Mouse (Mus musculus) monocyte, adult 5-6 weeks (primary cell): ENCODE data around the gene Alg14. TPM values are rescaled to one million over a fixed set of nuclear protein-coding genes. Genes with fewer than 3 reads are reported as not detected.
A peak's percentile ranks its signal among the peaks of the same experiment; 100 is the strongest.

Source experiments
- ATAC-seq: fragments of 153-309, 156-312 bp; replicated peaks from 2 replicates; pipeline ENCODE4 v1.8.0; 2017; ENCODE audit warnings: mild to moderate bottlenecking; ENCODE audit not compliant: low TSS enrichment, insufficient number of reproducible peaks, severe bottlenecking, poor library complexity, low FRiP score
- total RNA-seq: library from RNA; stranded (forward); fragments of 200-1000, 200-491, 200-594 nt; gene quantifications from 3 replicates; pipeline ENCODE4 v1.2.3, GENCODE M21; 2017

Alg14 gene
- total RNA-seq, 1 experiment from 2014 or later: 6.5 TPM

GRCm38 (mm10) chr3:121319906-121320305 lies 28.3 kb downstream of the Alg14 start:
- ATAC-seq: no peak

GRCm38 (mm10) chr3:121320896-121321295 lies 29.3 kb downstream of the Alg14 start:
- ATAC-seq: no peak

- no peak for ATAC-seq
Measured at GRCm38 (mm10) chr3:121323371-121323770, 31.8 kb downstream of the Alg14 start.

DNA sequence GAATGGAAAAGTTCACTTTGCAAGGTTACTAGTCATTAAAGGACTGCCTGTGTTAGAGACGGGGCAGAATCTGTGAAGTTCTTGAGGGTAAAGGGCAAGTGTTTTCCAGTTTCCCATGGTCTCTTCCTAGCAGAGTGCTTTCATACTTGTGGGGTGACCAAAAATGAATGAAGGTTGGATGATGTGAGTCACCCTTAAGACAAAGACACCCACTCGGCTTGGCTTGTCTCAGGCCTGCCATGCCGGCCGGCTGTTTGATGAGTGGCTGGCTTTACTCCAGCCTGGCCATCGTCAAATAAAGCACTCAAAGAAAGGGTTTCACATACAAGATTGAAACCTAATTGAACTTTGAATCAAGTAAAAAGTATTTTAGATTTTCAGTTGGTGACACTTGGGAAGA lies 35.8 kb downstream of the Alg14 start:
- no peak for ATAC-seq

- ATAC-seq: no peak
Measured at GRCm38 (mm10) chr3:121329647-121330046, 38.1 kb downstream of the Alg14 start.

DNA sequence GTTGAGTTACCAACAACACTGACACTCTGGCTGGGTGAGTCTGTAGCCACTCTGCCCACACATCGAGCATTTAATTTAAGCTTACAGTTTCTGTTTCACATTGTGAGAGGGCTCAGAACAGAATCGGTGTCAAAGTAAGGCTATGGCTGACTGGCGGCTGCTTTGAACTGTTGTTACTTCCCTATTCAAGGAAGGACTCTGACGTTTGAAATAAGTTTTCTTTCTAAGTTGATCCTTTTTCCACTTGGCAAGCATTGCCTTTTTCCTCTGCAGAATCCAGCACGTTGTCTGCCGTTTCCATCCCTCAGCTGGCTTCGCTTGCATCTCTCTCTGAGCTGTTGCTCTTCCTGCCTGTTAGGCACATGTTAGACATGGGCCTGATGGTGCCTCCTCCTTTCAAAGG lies 38.7 kb downstream of the Alg14 start:
- ATAC-seq: peak; percentile 70

GRCm38 (mm10) chr3:121336234-121336890 lies 44.8 kb downstream of the Alg14 start:
- ATAC-seq: no peak

DNA sequence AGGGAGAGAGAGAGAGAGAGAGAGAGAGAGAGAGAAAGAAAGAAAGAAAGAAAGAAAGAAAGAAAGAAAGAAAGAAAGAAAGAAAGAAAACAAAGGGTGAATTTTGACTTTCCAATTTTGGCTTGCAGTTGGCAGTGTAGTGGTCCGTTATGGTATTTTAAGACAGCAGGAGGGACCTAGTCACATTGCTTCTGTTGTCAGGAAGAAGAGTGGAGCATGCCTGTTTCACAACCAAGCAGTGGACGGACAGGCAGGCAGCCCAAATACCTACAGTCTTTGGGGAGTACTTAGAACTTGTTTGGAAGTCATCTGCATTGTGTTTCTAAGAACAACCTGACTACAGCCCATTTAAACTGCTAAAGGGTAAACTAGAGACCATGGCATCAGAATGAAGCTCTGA lies 47.1 kb downstream of the Alg14 start:
- ATAC-seq: no peak

- ATAC-seq: no peak
Measured at GRCm38 (mm10) chr3:121340321-121340761, 48.8 kb downstream of the Alg14 start.

DNA sequence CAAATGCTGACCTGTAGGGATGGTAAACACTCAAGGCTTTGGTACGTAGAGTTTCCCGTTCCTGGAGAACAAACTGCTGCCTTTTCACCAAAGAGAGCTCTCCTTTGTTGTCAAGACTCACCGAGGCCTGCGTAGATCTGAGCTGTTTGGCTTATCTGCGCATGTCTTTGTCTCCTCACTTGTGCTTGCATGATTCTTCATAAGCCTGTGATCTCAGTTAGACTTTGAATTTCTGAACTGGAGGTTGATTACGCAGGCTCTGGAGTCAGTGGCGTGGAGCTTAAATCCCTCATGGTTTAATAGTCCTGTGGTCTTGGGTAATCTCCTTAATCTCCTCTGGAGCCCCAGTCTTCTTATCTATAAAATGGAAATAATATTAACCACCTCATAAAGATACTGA lies 51.7 kb downstream of the Alg14 start:
- ATAC-seq: no peak

- ATAC-seq: no peak
Measured at GRCm38 (mm10) chr3:121344056-121344945, 52.7 kb downstream of the Alg14 start.

GRCm38 (mm10) chr3:121344951-121345642 lies 53.5 kb downstream of the Alg14 start:
- no peak for ATAC-seq

DNA sequence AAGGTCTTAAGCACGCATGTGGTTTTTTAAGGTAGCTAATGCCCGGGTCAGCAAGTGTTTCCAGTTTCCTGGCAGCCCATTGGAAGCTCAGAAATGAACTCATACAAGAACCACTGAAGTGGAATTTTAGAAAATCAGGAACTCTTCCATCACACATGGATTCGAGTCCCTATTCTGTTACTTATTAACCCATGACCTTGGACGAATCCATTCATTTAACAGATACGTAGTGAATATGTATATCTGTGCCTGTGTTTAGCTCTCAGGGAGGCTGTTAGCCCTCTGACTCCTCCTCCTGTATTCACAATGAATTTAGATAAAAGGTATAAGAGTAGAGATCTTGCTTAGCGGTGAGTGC lies 54.0 kb downstream of the Alg14 start:
- ATAC-seq: no peak

DNA sequence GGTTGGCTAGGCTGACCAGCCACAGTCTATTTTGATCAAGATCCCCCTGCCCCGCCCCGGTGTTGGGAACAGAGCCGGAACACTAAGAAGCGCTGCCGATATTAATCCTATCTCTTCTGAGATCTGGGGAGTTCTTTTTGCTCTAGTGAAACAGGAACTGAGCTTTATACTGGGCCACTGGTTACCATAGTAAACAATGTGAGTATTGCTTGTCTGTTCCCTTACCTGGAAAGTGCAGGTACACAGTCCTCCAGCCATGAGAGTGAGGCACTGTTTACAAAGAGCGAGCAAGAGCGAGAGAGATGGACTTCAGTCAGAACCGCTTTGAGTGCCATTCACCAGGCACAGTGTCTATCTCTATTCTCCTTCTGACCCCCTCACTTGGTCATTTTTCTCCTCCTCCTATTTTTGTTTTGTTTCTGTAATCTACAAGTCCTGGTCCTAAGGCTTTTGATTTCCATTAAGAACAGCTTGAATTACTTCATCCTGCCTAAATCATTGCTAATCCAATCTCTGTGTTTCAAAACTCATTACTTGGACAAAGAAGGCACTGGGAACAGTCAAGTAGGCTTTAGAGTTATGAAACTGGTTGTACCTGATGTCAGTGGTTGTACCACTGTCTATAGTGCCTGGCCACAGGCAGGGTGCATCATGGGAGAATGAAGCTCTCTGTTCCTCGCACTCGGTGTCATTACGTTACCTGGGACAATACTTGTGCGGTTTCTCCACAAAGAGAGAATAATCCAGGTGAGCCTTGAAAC lies 55.1 kb downstream of the Alg14 start:
- ATAC-seq: no peak

DNA sequence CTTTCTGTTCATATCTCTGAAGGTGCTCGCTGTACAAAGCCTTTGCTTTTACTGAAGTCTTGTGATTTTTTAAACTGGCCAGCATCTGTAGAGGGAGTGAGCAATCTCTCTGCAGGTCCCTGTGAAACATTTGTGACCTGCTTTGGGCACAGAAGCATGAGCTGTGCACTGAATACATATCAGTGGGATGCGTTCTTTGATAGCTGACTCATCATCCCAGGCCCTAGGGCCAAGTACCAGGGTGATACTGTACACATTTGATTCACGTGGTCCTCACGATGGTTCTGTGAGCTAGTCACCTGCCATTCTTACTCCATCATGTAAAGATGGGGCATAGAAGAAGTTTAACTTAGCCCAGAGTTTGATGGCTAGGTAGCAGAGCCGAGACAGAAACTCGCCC lies 57.2 kb downstream of the Alg14 start:
- ATAC-seq: no peak

DNA sequence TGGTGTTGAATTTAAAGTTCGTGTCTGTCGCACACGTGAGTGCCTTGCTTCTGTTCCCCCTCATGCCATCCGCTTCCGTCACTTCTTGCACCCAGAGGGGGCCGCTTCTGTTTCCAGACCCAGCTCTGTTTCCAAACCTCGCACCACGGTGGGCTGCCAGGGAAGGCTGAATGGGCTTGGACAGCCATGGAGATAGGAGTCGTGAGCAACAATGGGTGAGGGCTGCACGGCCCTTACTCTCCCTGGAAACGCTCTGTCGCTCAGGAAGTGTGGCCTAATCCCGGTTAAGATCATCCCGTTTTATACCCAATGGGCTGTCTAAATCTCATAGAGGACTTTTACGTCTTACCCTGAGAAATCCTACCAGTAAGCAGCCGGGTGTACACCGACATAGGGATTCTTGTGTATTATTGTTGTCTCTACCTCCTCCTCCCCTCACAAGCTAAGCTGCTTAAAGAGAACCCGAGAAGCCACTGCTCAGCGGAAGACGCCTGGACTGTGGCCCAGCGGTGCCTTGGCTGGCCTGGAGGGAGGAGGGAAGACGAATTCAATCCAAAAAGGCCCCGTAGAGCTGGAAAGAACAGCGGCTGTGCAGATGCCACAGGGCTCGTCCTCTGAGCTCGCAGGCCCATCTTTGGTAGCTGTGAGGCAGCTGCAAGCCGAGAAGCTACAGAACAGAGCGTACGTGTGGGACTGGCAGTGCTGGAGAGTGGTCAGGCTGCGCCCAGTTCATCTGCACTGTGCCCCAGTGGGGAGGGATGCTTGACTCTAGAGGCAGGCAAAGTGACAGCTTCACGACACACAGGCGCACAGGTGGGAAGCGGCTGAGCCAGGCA lies 58.0 kb downstream of the Alg14 start:
- no peak for ATAC-seq

DNA sequence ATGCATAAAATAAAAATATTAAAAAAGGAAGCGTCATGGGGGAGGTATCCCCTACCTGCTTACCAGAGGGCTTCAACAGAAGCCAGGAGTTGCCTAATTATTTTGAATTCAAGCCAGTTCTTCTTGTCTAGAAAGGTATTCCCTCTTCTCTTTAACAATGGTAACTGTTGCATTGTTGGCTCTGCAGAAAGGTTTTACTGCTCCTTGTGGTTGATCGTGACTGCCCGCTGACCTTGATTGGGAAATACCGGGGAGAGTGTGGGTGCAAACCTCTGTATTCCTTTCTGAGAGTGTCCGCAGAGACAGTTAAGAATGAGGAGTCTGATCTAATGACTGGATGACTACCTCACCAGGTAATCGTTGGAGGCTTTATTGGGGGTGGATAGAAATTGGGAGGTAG lies 59.7 kb downstream of the Alg14 start:
- ATAC-seq: no peak

- no peak for ATAC-seq
Measured at GRCm38 (mm10) chr3:121354281-121354680, 62.7 kb downstream of the Alg14 start.
